Mouse (Mus musculus) lung, adult 18-20 months (tissue): ENCODE results near the gene Entpd2.

Experiments
- DNase-seq, 2 experiments: peaks; one replicate each; pipeline ENCODE4 v3.0.0; 2022; ENCODE audit warnings: mixed read lengths in 2 of 2

Entpd2 gene

DNA sequence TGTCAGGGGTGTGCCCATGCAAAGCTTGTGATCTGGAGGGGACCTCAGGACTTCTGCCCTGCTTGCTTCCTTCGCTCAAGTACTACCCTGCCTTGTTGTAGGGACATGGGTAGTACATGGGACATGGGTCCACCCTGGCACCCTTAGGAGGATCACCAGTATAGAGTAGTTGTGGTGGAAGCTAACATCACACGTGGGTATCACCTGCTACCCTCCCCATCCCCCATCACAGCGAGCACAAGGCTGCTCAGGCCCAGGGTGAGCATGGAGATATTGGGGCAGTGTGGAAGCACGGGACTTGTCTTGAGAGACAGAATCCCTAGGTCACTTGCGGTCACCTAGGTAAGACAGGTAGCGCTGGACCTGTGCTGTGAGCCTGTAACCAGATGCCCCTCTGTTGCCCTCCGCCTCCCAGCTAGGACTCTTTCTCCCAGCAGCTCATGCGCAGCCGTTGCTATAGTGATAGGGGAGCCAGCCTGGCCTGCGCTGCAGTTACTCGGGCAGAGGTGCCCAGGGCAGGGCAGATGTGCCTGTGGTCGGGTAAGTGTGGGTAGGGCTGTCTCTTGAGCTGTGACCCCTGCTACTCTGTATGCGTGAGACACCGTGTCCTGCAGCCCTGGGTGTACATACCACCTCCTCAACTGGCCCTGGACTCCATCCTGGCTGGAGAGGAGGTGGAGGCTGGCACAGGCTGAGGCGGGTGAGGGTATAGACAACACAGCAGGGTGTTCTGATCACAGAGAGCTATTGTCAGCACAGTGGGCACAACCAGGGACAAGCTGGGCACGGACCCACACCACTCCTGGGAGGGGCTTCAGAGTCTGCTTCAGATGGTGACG, 34.9 kb downstream of the Entpd2 start:
- DNase-seq: no peak

DNA sequence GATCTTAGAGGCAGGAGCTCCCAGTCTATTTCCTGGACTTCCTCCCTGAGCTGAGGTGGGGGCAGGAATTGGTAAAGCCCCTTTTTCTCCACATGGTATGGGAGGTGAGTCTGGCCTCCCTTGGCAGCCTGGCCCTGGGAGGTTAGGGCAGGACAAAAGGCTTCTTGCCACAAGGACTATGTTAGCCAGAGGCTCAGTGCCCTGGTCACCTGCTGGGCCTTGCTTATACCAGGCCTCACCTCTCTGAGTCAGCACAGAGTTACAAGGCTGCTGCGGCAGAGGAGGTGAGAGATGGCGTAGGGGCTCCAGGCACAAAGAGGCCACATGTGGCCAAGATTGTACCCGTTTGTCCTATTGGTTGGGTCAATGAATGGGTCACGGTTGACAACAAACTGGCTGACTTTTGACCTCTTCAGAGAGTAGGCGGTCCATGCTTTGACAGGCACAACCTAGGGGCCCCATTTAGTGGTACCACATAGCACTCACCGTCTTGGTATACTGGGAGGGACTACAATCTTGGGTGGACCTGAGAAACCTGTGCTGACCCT, 35.7 kb downstream of the Entpd2 start:
- no peak for DNase-seq

DNA sequence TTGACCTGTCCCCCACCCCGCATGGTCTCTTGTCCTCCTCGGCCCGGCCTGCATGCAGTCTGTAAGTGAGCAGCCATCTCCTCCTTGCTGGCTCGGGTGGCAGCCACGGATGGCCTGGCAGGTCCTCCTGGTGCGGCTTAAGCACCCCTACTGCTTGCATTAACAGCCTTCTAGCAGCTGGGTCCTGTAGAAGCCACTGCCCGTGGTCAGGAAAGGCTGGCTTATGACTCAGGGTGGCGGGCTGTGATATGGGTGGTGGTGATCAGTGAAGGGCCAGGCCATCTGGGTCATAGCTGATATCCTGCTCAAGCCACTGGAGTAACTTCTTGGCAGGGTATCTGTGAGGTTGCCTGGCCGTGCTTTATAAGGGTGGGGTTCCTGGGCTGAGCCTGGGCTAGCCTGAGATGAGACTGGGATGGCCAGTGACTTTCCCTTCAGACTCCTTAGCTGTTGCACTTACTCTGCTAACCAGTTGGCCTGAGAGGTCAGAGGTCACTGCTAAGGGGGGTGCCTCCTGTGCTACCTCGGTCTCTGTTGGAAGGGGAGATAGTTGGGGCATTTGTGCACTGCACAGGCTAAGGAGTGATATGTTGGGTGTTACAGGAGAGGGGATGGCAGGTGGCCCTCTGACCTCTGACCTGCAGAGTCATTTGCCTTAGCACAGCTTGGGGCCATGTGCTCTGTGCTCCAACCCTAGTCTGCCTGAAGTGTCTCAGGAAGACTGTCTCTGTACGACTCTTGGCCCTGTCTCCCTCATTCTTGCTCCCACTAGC, 36.8 kb downstream of the Entpd2 start:
- DNase-seq: no peak

DNA sequence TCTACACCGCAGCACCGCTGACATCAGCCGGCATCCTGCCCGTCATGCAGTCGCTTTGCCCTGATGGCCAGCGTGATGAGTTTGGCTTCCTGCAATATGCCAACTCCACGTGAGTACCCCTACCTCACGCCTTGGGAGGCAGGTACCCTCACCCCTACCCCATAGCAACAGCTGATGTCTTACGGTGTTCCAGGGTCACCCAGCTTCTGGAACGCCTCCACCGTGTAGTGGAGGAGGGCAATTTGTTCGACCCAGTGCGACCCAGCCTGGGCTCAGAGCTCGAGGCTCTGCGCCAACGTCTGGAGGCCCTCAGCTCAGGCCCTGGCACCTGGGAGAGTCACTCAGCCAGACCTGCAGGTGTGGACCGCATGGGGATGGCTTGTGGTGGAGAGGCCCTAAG, 37.4 kb downstream of the Entpd2 start:
- DNase-seq: no peak

DNA sequence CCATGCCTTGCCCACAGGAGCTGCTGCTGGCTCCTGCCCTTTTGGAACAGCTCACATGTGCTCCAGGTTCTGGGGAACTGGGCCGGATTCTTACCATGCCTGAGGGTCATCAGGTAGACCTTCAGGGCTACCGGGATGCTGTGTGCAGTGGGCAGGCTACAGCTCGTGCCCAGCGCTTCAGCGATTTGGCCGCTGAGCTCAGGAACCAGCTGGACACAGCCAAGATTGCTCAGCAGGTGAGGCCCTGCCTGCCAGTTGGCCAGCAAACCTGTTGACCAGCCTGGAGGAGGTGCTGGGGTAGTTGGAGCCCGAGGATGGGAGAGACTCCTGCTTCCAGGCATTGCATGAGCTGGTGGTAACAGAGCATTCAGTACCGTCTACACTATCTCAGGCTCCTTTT, 38.6 kb downstream of the Entpd2 start:
- DNase-seq: no peak

DNA sequence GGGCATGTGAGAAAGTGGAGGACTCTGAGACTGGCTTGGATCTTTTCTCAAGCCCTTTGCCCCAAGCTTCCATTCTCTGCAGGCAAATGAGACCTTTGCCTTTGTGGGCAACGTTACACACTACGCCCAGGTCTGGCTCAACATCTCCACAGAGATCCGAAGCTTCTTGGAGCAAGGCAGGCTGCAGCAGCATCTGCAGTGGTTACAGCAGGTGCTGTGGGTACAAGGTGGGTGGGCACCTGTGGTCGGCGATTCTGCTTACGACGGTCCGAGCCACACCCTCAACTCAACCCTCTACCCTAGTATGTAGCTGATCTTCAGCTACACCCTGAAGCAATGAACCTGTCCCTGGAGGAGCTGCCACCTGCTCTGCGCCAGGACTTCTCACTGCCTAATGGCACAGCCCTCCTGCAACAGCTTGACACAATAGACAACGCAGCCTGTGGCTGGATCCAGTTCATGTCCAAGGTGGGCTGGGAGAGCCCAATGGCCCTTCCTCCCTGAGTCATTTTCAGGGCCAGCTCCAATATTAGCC, 40.7 kb downstream of the Entpd2 start:
- no peak for DNase-seq

DNA sequence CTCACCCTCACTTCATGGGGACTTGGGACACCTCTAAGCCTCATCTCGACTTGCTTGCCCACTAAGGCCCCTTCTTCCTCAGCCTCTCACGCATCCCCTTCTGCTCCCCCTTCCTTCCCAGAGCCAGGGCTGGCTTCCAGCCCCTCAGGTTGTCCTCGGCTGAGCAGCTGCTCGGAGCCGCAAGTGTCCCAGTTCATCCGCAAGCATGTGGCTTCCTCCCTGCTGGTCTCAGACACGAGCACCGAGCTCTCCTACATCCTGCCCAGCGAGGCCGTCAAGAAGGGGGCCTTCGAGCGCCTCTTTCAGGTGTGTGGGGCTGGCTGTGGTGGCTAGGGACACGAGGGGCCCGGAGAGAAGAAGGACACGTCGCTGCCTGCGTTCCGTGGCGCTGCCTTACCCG, 45.4 kb downstream of the Entpd2 start:
- no peak for DNase-seq

DNA sequence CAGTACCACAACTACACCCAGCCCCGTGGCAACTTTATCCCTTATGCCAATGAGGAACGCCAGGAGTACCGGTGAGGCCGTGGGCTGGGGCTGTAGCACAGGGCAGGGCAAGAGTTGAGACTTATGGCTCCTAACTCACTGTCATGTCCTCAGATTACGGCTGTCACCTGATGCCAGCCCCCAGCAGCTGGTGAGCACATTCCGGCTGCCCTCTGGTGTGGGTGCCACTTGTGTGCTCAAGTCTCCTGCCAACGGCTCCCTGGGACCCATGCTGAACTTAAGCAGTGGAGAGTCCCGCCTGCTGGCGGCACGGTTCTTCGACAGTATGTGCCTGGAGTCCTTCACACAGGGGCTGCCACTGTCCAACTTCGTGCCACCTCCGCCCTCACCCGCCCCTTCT, 47.0 kb downstream of the Entpd2 start:
- DNase-seq: no peak
